Mouse (Mus musculus): ENCODE results near the gene Sugct.
"Not testable (repeated sequence)": the region's sequence is repeated elsewhere in the genome, so short reads cannot be mapped to it uniquely, and the experiment has no call there.

- TF ChIP-seq CTCF (IDR thresholded peaks at IDR 0.05; ENCODE audit: control insufficient read depth, insufficient read depth, low read length); POLR2A (IDR thresholded peaks at IDR 0.05; ENCODE audit: borderline replicate concordance, control insufficient read depth, low read depth, low read length): not testable (repeated sequence)
These were observed 237.4 kb downstream of the Sugct start for GRCm38 (mm10) chr13:17457981-17458380.
